Mouse (Mus musculus) liver, adult 2 months (tissue): ENCODE measurements around the gene Ptpn20. TPM values are rescaled to one million over a fixed set of nuclear protein-coding genes. Genes with fewer than 3 reads are reported as not detected.

Source experiments
- DNase-seq: peaks from one replicate; pipeline ENCODE4 v3.0.0-alpha.2; 2011; ENCODE audit warnings: low read depth, low spot score; ENCODE audit errors: extremely low read depth
- H3K27ac ChIP-seq: fragments of 200-500 bp; replicated peaks from 2 replicates; pipeline ENCODE4 v1.5.1; 2012; ENCODE audit warnings: low read depth, mild to moderate bottlenecking, control low read depth, inconsistent platforms, low read length; ENCODE audit not compliant: insufficient read depth
- H3K27me3 ChIP-seq: fragments of 200-500 bp; 2 replicates; pipeline ENCODE4 v1.6.1; 2012; ENCODE audit warnings: mild to moderate bottlenecking, moderate library complexity, low read length, inconsistent platforms; ENCODE audit not compliant: control insufficient read depth, insufficient read depth
- H3K36me3 ChIP-seq: fragments of 200-500 bp; 2 replicates; pipeline ENCODE4 v1.6.1; 2012; ENCODE audit warnings: low read length, inconsistent platforms; ENCODE audit not compliant: control insufficient read depth, insufficient read depth
- H3K4me1 ChIP-seq: fragments of 200-500 bp; 2 replicates; pipeline ENCODE4 v1.6.1; 2011; ENCODE audit warnings: low read length; ENCODE audit not compliant: control insufficient read depth, insufficient read depth
- H3K4me3 ChIP-seq: fragments of 200-500 bp; 2 replicates; pipeline ENCODE4 v1.5.1; 2011; ENCODE audit warnings: low read depth, mild to moderate bottlenecking, control low read depth, low read length, moderate library complexity; ENCODE audit not compliant: insufficient read depth
- H3K79me2 ChIP-seq: fragments of 200-500 bp; 2 replicates; pipeline ENCODE4 v1.6.1; 2012; ENCODE audit warnings: inconsistent platforms, mild to moderate bottlenecking, low read length, moderate library complexity; ENCODE audit not compliant: control insufficient read depth, insufficient read depth
- H3K9ac ChIP-seq: fragments of 200-500 bp; 2 replicates; pipeline ENCODE4 v1.6.1; 2012; ENCODE audit warnings: low read depth, mild to moderate bottlenecking, control low read depth, inconsistent platforms, low read length
- CTCF ChIP-seq: fragments of 200-500 bp; IDR thresholded peaks from 2 replicates; pipeline ENCODE4 v1.5.1; 2011; ENCODE audit warnings: low read depth, low read length, control low read depth
- POLR2A ChIP-seq: fragments of 200-500 bp; IDR thresholded peaks from 2 replicates; pipeline ENCODE4 v1.6.1; 2011; ENCODE audit warnings: low read length, control low read depth; ENCODE audit not compliant: insufficient read depth; ENCODE audit errors: extremely low read depth
- WGBS: fragments of 180-500 bp; shearing (Covaris S2); methylation state at CpG from one replicate; pipeline ENCODE4 v1.1.7; 2018; 5-methylcytosine and 5-hydroxymethylcytosine counted together
- polyA plus RNA-seq: library from polyadenylated mRNA; depleted of rRNA; stranded (reverse); fragments of >200 nt; gene quantifications from 2 replicates; pipeline ENCODE4 v1.2.3, GENCODE M21; 2012; rRNA removed
- total RNA-seq: library from RNA; depleted of rRNA; stranded (reverse); fragments of >200 nt; gene quantifications from 2 replicates; pipeline ENCODE4 v1.2.3, GENCODE M21; 2014; rRNA removed

Gene Ptpn20
- total and polyA plus RNA-seq, 2 experiments: not detected

- Histone ChIP-seq H3K27me3 (no peaks in the 10 kb centered on the region), H3K36me3 (no peaks in the 10 kb centered on the region), H3K9ac (no peak overlapping the region), H3K4me1 (no peaks in the 10 kb centered on the region), H3K27ac (no peak overlapping the region), H3K4me3 (no peak overlapping the region), H3K79me2 (no peaks in the 10 kb centered on the region)
- TF ChIP-seq CTCF (no peak), POLR2A (no peak)
- DNase-seq: no peak
- 81% methylated on average over 3 of the region's 3 CpGs for WGBS
Observed at GRCm38 (mm10) chr14:33678740-33679139, 89.7 kb downstream of the Ptpn20 start.

- Histone ChIP-seq H3K27ac (no peak overlapping the region), H3K27me3 (no peaks in the 10 kb centered on the region), H3K4me3 (no peak overlapping the region), H3K4me1 (no peaks in the 10 kb centered on the region), H3K9ac (no peak overlapping the region), H3K79me2 (no peaks in the 10 kb centered on the region), H3K36me3 (no peaks in the 10 kb centered on the region)
- DNase-seq: peak; percentile 18
- 93% methylated on average over 6 of the region's 6 CpGs for WGBS
- TF ChIP-seq POLR2A (no peak), CTCF (no peak)
Observed at GRCm38 (mm10) chr14:33680621-33681020, 91.6 kb downstream of the Ptpn20 start.

GRCm38 (mm10) chr14:33682768-33683167 is 93.8 kb downstream of the Ptpn20 start:
- Histone ChIP-seq H3K4me3 (no peak overlapping the region), H3K4me1 (no peaks in the 10 kb centered on the region), H3K27ac (no peak overlapping the region), H3K27me3 (no peaks in the 10 kb centered on the region), H3K79me2 (no peaks in the 10 kb centered on the region), H3K36me3 (no peaks in the 10 kb centered on the region), H3K9ac (no peak overlapping the region)
- 93% methylated on average over 2 of the region's 2 CpGs for WGBS
- TF ChIP-seq POLR2A (no peak), CTCF (no peak)
- DNase-seq: no peak

GRCm38 (mm10) chr14:33683701-33684100 is 94.7 kb downstream of the Ptpn20 start:
- Histone ChIP-seq H3K9ac (no peak overlapping the region), H3K27ac (no peak overlapping the region), H3K4me3 (no peak overlapping the region), H3K79me2 (no peaks in the 10 kb centered on the region), H3K27me3 (no peaks in the 10 kb centered on the region), H3K36me3 (no peaks in the 10 kb centered on the region), H3K4me1 (peaks cover 4% of the 10 kb centered on the region; the same call in 1 of the 2 replicates)
- 65% methylated on average over 13 of the region's 13 CpGs for WGBS
- TF ChIP-seq CTCF (no peak), POLR2A (no peak)
- no peak for DNase-seq

- H3K4me3 ChIP-seq: no peak overlapping the region
- peak overlapping the region; percentile 84 for H3K27ac ChIP-seq
- peak; percentile 56 for DNase-seq
- H3K4me1 ChIP-seq: peaks cover 11% of the 10 kb centered on the region; the same call in 1 of the 2 replicates
- WGBS: 47% methylated on average over 6 of the region's 6 CpGs
- H3K27me3 ChIP-seq: no peaks in the 10 kb centered on the region
- peak overlapping the region; percentile 35; the same call in 1 of the 2 replicates for H3K9ac ChIP-seq
- H3K79me2 ChIP-seq: no peaks in the 10 kb centered on the region
- TF ChIP-seq CTCF (no peak), POLR2A (no peak)
- no peaks in the 10 kb centered on the region for H3K36me3 ChIP-seq
Observed at GRCm38 (mm10) chr14:33687444-33688028, 98.5 kb downstream of the Ptpn20 start.

DNA sequence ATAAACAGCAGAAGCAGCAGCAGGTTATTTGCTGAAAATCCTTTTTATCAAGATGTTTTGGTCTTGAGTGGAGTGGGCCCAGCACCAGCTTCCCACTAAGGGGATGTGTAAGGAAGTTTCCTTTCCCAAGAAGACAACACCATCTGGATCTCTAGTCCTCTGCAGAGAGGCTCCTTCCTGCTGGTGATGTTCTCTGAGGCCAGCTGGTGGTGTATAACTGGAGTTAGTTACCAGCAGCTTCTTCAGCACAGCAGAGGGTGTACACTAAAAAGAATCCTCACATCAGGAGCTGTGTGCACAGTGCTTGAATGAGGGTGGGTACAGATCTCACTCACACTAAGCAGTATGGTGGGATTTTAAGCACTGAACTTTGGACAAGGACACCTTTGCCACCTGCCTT is 100.0 kb downstream of the Ptpn20 start:
- no peaks in the 10 kb centered on the region for H3K36me3 ChIP-seq
- peaks cover 11% of the 10 kb centered on the region; the same call in 1 of the 2 replicates for H3K4me1 ChIP-seq
- DNase-seq: peak; percentile 20

More for the DNA sequence above, 100.0 kb downstream of the Ptpn20 start:
- Histone ChIP-seq H3K27ac (peak overlapping the region; percentile 28), H3K4me3 (no peak overlapping the region), H3K9ac (no peak overlapping the region), H3K27me3 (no peaks in the 10 kb centered on the region), H3K79me2 (no peaks in the 10 kb centered on the region)
- TF ChIP-seq CTCF: no peak
- no peak for TF ChIP-seq POLR2A

Other genes with a start within 250 kb of the Ptpn20 start
- 22.4 and 26.9 TPM in 2 replicates for gene Mapk8, start 142.0 kb upstream of the Ptpn20 start, total RNA-seq
- 10.4 and 12.1 TPM in 2 replicates for gene Mapk8, start 142.0 kb upstream of the Ptpn20 start, polyA plus RNA-seq
- gene Frmpd2, start 117.5 kb upstream of the Ptpn20 start, total RNA-seq: not detected in 2 replicates
- gene Frmpd2, start 117.5 kb upstream of the Ptpn20 start, polyA plus RNA-seq: not detected in 2 replicates